Mouse (Mus musculus): ENCODE data around the gene Syngap1.

DNA sequence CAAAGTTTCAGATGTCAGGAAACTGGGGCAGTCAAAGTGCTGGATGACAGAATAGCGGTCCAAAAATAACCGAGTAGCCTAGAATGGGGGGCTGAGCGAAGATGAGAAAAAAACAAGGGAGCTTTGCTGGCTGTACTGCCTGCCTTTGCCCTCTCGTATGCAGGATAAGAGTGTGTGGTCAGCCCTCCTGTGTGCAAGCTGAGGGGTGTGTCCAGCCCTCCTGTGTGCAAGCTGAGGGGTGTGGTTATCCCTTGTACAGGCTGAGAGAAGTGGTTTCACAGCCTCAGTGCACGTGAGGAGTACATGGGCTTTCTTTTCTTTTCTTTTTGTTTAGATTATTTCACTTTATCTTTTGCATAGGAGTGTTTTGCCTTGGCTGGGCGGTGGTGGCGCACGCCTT is 54.5 kb downstream of the Syngap1 start:
- TF ChIP-seq CTCF (conservative IDR thresholded peaks at IDR 0.05; ENCODE audit: insufficient read depth, insufficient read length, low read depth, low read length) (no peak), POLR2A (IDR thresholded peaks at IDR 0.05; ENCODE audit: low read depth, low read length) (no peak)

Data from kidney, adult 2 months (tissue).